Mouse (Mus musculus): ENCODE measurements around the gene Them4.
"Not testable (repeated sequence)": the region's sequence is repeated elsewhere in the genome, so short reads cannot be mapped to it uniquely, and the experiment has no call there.

Gene Them4

GRCm38 (mm10) chr3:94309633-94310363 is at the start of gene Them4:
Them4 (plus strand) TSS chr3:94310089.
- in situ Hi-C loops (cut with MboI, MseI): no loop called here

GRCm38 (mm10) chr3:94260598-94260997 is 49.3 kb upstream of the Them4 start:
- in situ Hi-C loops (cut with MboI, MseI): no loop called here

GRCm38 (mm10) chr3:94263736-94264135 is 46.2 kb upstream of the Them4 start, which contains the start of gene Gm4778:
Gm4778 (plus strand) TSS chr3:94264036.
- in situ Hi-C loops (cut with MboI, MseI): not testable (repeated sequence)

GRCm38 (mm10) chr3:94275991-94276390 is 33.9 kb upstream of the Them4 start:
- in situ Hi-C loops (cut with MboI, MseI): no loop called here

- in situ Hi-C loops (cut with MboI, MseI): no loop called here
These were observed 4.4 kb upstream of the Them4 start for GRCm38 (mm10) chr3:94305457-94305856.

GRCm38 (mm10) chr3:94306975-94307374 is 2.9 kb upstream of the Them4 start:
- in situ Hi-C loops (cut with MboI, MseI): no loop called here

GRCm38 (mm10) chr3:94310491-94310890 is 602 bp downstream of the Them4 start:
- in situ Hi-C loops (cut with MboI, MseI): no loop called here

DNA sequence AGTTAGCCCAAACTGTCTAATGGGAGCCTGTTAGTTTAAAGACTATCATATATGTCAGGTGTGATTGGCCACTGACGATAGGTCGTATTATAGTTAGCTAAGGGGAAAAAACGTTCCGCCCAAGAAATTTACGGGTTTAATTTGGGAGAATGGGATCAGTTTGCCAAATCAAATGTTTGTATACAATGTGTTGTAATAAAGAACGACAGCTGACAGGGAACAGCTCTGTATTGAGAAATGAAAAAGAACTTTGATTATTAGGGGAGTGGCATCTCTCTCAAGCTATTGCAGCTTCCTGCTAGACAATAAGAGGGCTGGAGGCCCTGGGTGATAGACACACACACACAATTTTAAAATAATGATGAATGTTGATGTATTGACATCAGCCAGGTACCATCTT is 1.0 kb downstream of the Them4 start:
- in situ Hi-C loops (cut with MboI, MseI): no loop called here

DNA sequence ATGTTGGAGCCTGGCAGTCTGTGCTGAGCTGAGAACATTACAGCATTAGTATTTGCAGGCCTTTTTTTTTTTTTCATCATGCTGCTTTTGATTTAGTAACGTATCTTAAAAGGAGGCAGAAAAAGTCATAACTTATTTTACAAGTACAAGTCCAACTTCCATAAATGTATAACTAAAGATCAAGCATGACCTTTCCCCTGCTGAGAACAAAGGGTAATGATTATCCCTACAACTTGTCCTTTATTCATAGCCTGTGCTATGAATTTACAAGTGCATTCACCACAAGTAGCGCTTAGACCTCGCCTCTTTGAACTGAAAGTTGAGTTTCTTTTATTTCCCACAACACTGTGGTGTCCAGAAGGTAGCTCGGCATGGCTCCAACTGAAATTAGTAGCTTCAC is 1.5 kb downstream of the Them4 start:
- in situ Hi-C loops (cut with MboI, MseI): no loop called here

GRCm38 (mm10) chr3:94328681-94329080 is 18.8 kb downstream of the Them4 start:
- in situ Hi-C loops (cut with MboI, MseI): no loop called here

DNA sequence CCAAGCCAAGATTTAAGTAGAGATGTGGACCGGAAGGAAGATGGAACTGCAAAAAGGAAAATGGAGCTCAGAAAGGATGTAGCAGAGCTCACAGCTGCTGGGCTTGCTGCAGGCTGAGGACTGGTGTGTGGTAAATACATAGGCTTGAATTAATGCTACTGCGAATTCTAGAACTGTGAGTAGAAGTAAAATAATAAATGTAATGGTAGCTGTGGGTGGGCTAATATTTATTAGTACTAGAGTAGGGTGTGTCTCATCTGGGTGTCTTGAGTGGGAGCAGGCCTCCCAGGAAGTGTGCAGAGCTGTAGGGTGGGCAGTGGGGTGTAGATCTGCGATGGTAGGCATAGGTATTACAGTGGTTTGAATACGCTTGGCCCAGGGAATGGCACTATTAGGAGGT is 24.6 kb downstream of the Them4 start:
- in situ Hi-C loops (cut with MboI, MseI): no loop called here

DNA sequence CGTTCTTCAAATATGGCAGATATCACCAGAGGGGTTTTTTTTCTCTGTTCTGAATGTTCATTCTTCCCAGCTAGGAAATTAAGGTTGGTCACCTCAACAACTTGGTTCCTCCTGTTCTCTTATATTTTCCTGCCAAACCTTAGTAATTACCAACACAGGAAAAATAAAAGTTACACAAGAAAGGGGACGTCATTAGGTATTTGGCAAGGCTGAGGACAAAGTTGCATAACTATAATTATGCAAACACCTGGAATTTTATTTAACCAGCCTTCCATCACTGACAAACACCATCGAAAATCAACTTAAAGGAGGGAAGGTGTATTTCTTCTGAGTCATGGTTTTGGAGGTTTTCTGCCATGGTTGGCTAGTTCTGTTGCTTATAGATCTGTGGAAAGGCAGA is 28.6 kb downstream of the Them4 start:
- in situ Hi-C loops (cut with MboI, MseI): no loop called here

GRCm38 (mm10) chr3:94341959-94342422 is 32.1 kb downstream of the Them4 start, which contains the start of gene Them5:
Them5 (plus strand) TSS chr3:94342099.
- in situ Hi-C loops (cut with MboI, MseI): no loop called here

DNA sequence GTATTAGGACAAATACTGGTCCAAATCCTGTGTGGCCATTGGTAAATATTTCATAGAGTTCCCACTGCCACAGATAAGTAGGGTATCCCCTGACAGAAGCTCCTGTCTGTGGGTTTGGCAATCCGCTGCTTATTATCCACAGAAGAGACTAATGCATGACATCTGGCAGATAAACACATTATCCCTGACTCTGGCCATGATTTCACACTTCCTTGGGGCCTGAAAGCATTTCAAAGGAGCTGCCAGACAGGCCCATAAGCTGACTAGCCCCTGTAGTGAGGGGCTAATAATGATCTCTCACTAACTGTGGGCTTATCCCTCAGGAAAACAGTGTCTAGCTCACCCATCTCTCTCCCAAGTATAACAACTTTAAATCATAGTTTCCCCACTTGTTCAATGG is 32.7 kb downstream of the Them4 start:
- in situ Hi-C loops (cut with MboI, MseI): no loop called here

DNA sequence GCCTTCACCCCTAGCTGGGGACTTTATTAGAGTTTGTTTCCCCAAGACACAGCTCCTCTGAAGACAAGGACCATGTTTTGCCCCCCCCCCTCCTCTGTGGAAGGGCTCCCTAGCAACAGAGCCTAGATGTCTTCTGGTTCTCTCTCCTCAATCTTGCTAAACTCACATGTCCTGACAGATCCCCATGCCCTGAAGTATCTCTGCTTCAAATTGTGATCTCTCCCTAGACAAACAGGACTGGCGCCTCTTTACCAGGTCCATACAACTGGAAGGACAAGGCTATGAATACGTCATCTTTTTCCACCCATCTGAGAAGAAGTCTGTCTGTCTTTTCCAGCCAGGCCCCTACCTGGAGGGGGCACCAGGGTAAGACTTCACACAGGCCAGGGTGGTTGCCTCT is 34.3 kb downstream of the Them4 start:
- in situ Hi-C loops (cut with MboI, MseI): no loop called here

DNA sequence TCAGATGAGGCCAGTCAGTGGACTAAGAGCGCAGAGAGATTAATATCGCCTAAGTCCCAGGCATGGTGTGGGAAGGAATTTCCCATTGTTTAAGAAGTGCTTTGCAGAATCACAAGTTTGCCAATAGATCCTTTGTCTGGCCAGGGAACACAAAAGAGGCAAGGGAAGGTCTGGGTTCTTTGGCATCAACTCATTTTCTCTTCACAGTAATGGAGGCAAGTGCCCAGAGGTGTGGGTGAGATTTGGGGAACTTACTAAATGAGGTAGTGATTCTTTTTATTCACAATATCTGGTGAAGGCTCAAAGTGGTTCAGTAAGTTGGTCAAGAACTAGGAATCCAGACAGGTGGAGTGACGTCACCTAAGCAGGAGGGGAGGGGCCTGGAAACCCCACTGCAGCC is 35.0 kb downstream of the Them4 start:
- in situ Hi-C loops (cut with MboI, MseI): no loop called here

- in situ Hi-C loops (cut with MboI, MseI): no loop called here
These were observed 38.3 kb downstream of the Them4 start for GRCm38 (mm10) chr3:94348146-94348545.

DNA sequence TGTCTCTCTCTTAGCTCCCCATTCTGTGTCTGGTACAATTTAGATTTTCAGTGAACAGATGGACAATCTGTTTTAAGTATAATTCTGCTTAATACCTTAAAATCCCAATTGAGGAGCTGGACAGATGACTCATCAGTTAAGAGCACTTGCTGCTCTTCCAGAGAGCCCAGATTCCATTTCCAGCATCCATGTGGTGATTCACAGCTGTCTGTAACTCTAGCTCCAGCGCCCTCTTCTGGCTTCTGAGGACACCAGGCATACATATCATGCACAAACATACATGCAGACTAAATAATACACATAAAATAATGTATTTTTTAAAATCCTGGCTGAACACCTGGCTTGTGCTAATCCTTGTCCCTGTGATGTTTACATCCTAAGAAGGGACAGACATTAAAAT is 50.9 kb downstream of the Them4 start:
- in situ Hi-C loops (cut with MboI, MseI): loop anchor here (10.0 kb wide), 1 partner anchor 244 kb away; no protein-coding TSS in a partner anchor

- in situ Hi-C loops (cut with MboI, MseI): loop anchor here (10.0 kb wide), 1 partner anchor 243 kb away; no protein-coding TSS in a partner anchor
These were observed 52.2 kb downstream of the Them4 start, which contains the start of gene C2cd4d for GRCm38 (mm10) chr3:94362138-94362537. C2cd4d (plus strand) TSS chr3:94362438.

GRCm38 (mm10) chr3:94363291-94364153 is 53.6 kb downstream of the Them4 start:
- in situ Hi-C loops (cut with MboI, MseI): loop anchor here (10.0 kb wide), 1 partner anchor 241 kb away; no protein-coding TSS in a partner anchor

GRCm38 (mm10) chr3:94364154-94364526 is 54.3 kb downstream of the Them4 start:
- in situ Hi-C loops (cut with MboI, MseI): loop anchor here (10.0 kb wide), 1 partner anchor 241 kb away; no protein-coding TSS in a partner anchor

- in situ Hi-C loops (cut with MboI, MseI): loop anchor here (5.0 to 10.0 kb wide), 3 partner anchors 36 to 238 kb away; no protein-coding TSS in a partner anchor
These were observed 56.9 kb downstream of the Them4 start for GRCm38 (mm10) chr3:94366761-94367160.

Data from T-helper 2 cell (primary cell).